Comparison of ENCODE assay signal across 21 mouse cellular contexts in the genomic region with DNA sequence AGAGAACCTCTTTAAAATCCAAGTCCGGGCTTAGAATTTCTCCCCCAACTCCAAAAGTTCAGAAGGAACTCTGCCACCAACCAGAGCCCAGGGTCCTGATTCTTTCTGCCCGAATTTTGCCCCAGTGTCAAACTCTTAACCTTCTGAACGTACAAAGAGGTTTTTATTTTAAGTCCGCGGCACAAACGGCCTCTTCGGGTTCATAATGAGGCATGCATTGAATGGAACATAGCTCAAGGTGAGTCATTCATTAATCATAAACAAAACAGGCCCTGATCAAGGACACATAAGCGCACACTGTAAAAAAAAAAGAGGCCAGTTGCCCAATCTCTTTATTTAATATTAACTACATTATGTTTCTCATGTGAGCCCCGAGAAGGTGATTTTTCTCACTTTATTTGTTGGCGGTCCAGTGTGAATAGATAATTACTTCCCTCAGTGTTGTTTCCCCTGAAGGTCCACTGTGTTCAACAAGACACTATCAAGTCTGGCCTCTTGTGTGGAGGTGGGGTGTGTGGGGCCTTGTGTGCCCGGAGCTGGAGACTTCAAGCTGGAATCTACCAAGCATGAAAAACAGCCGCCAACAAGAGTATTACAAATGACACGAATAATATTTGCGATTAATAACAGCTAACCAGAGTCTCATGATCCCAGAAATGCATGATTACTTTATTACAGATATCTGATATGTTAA.
DNase-seq lines count a peak whose midpoint lies in the region; ATAC-seq and TF ChIP-seq lines count a peak whose summit lies in the region.
"Had no signal": no experiment of that assay in that cellular context is flagged by ENCODE, and none has a peak within 500 bp of the region (broad histone marks: within the 10 kb centered on the region; RNA-seq: fewer than 3 reads in every experiment).

No protein-coding gene starts in this region.

- H3K27ac ChIP-seq in kidney, postnatal 0 days, result peak overlapping the region; percentile 77
- no peak overlapping the region for H3K27ac ChIP-seq in neural tube, embryonic 15.5 days (replicated peaks)
- H3K27ac ChIP-seq: embryonic facial prominence, embryonic 10.5 days; forebrain, embryonic 12.5 days; heart, embryonic 13.5 days; hindbrain, embryonic 13.5 days; limb, embryonic 10.5 days; liver, embryonic 13.5 days; midbrain, embryonic 12.5 days had no signal

- 54% methylated on average over 14 of the region's 14 CpGs for WGBS in kidney, postnatal 0 days
- WGBS in neural tube, embryonic 15.5 days, result 84% methylated on average over 14 of the region's 14 CpGs

- H3K27me3 ChIP-seq in kidney, postnatal 0 days (ENCODE audit: insufficient read depth, low read length), result no peaks in the 10 kb centered on the region
- H3K27me3 ChIP-seq in neural tube, embryonic 15.5 days (replicated peaks), result no peaks in the 10 kb centered on the region
- H3K27me3 ChIP-seq: forebrain, embryonic 12.5 days; liver, embryonic 13.5 days had no signal

- H3K9me3 ChIP-seq in kidney, postnatal 0 days (replicated peaks; ENCODE audit: low read length), result no peaks in the 10 kb centered on the region
- H3K9me3 ChIP-seq in neural tube, embryonic 15.5 days (replicated peaks), result no peaks in the 10 kb centered on the region
- H3K9me3 ChIP-seq: embryonic facial prominence, embryonic 10.5 days; heart, embryonic 13.5 days; limb, embryonic 10.5 days; liver, embryonic 13.5 days; midbrain, embryonic 12.5 days had no signal

- no peaks in the 10 kb centered on the region for H3K36me3 ChIP-seq in kidney, postnatal 0 days (ENCODE audit: insufficient read depth, low read length)
- no peaks in the 10 kb centered on the region for H3K36me3 ChIP-seq in neural tube, embryonic 15.5 days
- H3K36me3 ChIP-seq: embryonic facial prominence, embryonic 10.5 days; forebrain, embryonic 12.5 days; G1E; heart, embryonic 13.5 days; hindbrain, embryonic 13.5 days; limb, embryonic 10.5 days; liver, embryonic 13.5 days; midbrain, embryonic 12.5 days had no signal

- DNase-seq in adrenal gland, adult (ENCODE audit: inconsistent age in 2 of 2, low spot score in 1 of 2), result peak; percentile 11 to 68
- no peak for DNase-seq in adrenal gland, postnatal 25 days
- DNase-seq in 3134 (ENCODE audit: extremely low read depth, insufficient read length, low spot score) (peak; percentile 19), adipocyte (ENCODE audit: low spot score) (no peak)
- peak; percentile 70 for DNase-seq in kidney, adult 18-20 months
- peak; percentile 50 for DNase-seq in kidney, postnatal 0 days (ENCODE audit: low spot score)
- no peak for DNase-seq in cerebellum, adult 11 months
- DNase-seq: cerebellum, adult 8-10 months; layer of hippocampus, adult 9-11 months; liver, embryonic 13.5 days; right cerebral cortex, adult 18-20 months; spleen, adult 18-20 months; thymus, adult 2 months had no signal

- no peak overlapping the region for H3K9ac ChIP-seq in kidney, postnatal 0 days (ENCODE audit: low read depth, low read length)
- H3K9ac ChIP-seq in neural tube, embryonic 15.5 days (replicated peaks), result no peak overlapping the region
- H3K9ac ChIP-seq: forebrain, embryonic 12.5 days; heart, embryonic 13.5 days; hindbrain, embryonic 13.5 days; liver, embryonic 13.5 days; midbrain, embryonic 12.5 days had no signal

- peak; percentile 59; the same call in 1 of the 2 replicates for ATAC-seq in kidney, postnatal 0 days (replicated peaks; ENCODE audit: low FRiP score, low read depth)
- no peak for ATAC-seq in neural tube, embryonic 15.5 days (ENCODE audit: low FRiP score)

- H3K4me1 ChIP-seq in kidney, postnatal 0 days (replicated peaks; ENCODE audit: insufficient read depth, low read length), result peaks cover 11% of the 10 kb centered on the region; the same call in 1 of the 2 replicates
- 0 out of 2 replicates have a peak, but pooled peaks cover 3% of the 10 kb centered on the region for H3K4me1 ChIP-seq in neural tube, embryonic 15.5 days
- H3K4me1 ChIP-seq: heart, embryonic 13.5 days; liver, embryonic 13.5 days had no signal

- no peak for TF ChIP-seq CTCF in kidney, postnatal 0 days (IDR thresholded peaks at IDR 0.05; ENCODE audit: low read depth)

- H3K4me2 ChIP-seq in kidney, postnatal 0 days (ENCODE audit: low read length), result no peak overlapping the region
- no peak overlapping the region for H3K4me2 ChIP-seq in neural tube, embryonic 15.5 days
- H3K4me2 ChIP-seq: forebrain, embryonic 12.5 days; heart, embryonic 13.5 days; hindbrain, embryonic 13.5 days; liver, embryonic 13.5 days; midbrain, embryonic 12.5 days had no signal

- H3K4me3 ChIP-seq in kidney, postnatal 0 days (replicated peaks; ENCODE audit: low read depth, low read length), result no peak overlapping the region
- no peak overlapping the region for H3K4me3 ChIP-seq in neural tube, embryonic 15.5 days (replicated peaks)
- H3K4me3 ChIP-seq: embryonic facial prominence, embryonic 10.5 days; forebrain, embryonic 12.5 days; heart, embryonic 13.5 days; hindbrain, embryonic 13.5 days; limb, embryonic 10.5 days; liver, embryonic 13.5 days; midbrain, embryonic 12.5 days had no signal

Comparison
In these comparisons a context has a peak if more than half of its experiments do, and no peak if none do; other contexts are left out.
1. DNase-seq: peak in adrenal gland, adult (2 of 2), 3134 (single experiment), kidney, adult 18-20 months (single experiment) and kidney, postnatal 0 days (single experiment); none in adrenal gland, postnatal 25 days (single experiment), cerebellum, adult 11 months (single experiment) and adipocyte (single experiment).